Mouse (Mus musculus) c-Kit-positive CD71-negative TER-119-negative erythroid progenitor cells, embryonic 14.5 days (primary cell): ENCODE measurements at regions not wholly inside any gene's neighbourhood (a gene's known extent, or its start where the extent isn't known, plus 50 kb on each side); places are given as distances from the start of the nearest gene placed in this dataset.

ENCODE experiments used
- DNase-seq: peaks from one replicate; pipeline ENCODE4 v3.0.0-alpha.2; 2013; ENCODE audit warnings: low read depth

- no peak for DNase-seq
Measured at GRCm38 (mm10) chr13:112071209-112071955, 216.9 kb upstream of the Ankrd55 start.

- no peak for DNase-seq
Measured at GRCm38 (mm10) chr13:112071956-112072314, 216.3 kb upstream of the Ankrd55 start.

GRCm38 (mm10) chr13:112073519-112074406 lies 214.5 kb upstream of the Ankrd55 start:
- no peak for DNase-seq

GRCm38 (mm10) chr13:112075847-112076479 lies 212.3 kb upstream of the Ankrd55 start:
- no peak for DNase-seq

- DNase-seq = no peak
Measured at GRCm38 (mm10) chr13:112078088-112078487, 210.2 kb upstream of the Ankrd55 start.

- no peak for DNase-seq
Measured at GRCm38 (mm10) chr13:112081935-112082334, 206.3 kb upstream of the Ankrd55 start.

- no peak for DNase-seq
Measured at GRCm38 (mm10) chr13:112084484-112085278, 203.6 kb upstream of the Ankrd55 start.

- DNase-seq = no peak
Measured at GRCm38 (mm10) chr13:112088312-112088771, 199.9 kb upstream of the Ankrd55 start.

- DNase-seq = no peak
Measured at GRCm38 (mm10) chr13:112090737-112091136, 197.5 kb upstream of the Ankrd55 start.

- DNase-seq = no peak
Measured at GRCm38 (mm10) chr13:112095595-112096139, 192.6 kb upstream of the Ankrd55 start.

- DNase-seq = no peak
Measured at GRCm38 (mm10) chr13:112099953-112100591, 188.2 kb upstream of the Ankrd55 start.

- peak; percentile 24 for DNase-seq
Measured at GRCm38 (mm10) chr13:112100592-112101420, 187.4 kb upstream of the Ankrd55 start.

GRCm38 (mm10) chr13:112101421-112101756 lies 186.9 kb upstream of the Ankrd55 start:
- no peak for DNase-seq

- no peak for DNase-seq
Measured at GRCm38 (mm10) chr13:112105953-112106352, 182.3 kb upstream of the Ankrd55 start.

- DNase-seq = no peak
Measured at GRCm38 (mm10) chr13:112114741-112115201, 173.5 kb upstream of the Ankrd55 start.

GRCm38 (mm10) chr13:112116101-112116726 lies 172.0 kb upstream of the Ankrd55 start:
- no peak for DNase-seq

GRCm38 (mm10) chr13:112118564-112118963 lies 169.7 kb upstream of the Ankrd55 start:
- DNase-seq = no peak

GRCm38 (mm10) chr13:112119611-112120041 lies 168.6 kb upstream of the Ankrd55 start:
- DNase-seq = no peak

GRCm38 (mm10) chr13:112120346-112120745 lies 167.9 kb upstream of the Ankrd55 start:
- no peak for DNase-seq
